Mouse (Mus musculus): ENCODE measurements around the gene Mapk12. TPM values are rescaled to one million over a fixed set of nuclear protein-coding genes. Genes with fewer than 3 reads are reported as not detected.
A peak's percentile ranks its signal among the peaks of the same experiment; 100 is the strongest.

Gene Mapk12
- polyA plus RNA-seq, 3 experiments from 2014 or later = 0.50 to 3.6 (median 2.8) TPM

GRCm38 (mm10) chr15:89090662-89091061, 49.8 kb downstream of the Mapk12 start:
- ATAC-seq = no peak

GRCm38 (mm10) chr15:89089248-89090051, 51.1 kb downstream of the Mapk12 start:
- ATAC-seq = peak; percentile 5

DNA sequence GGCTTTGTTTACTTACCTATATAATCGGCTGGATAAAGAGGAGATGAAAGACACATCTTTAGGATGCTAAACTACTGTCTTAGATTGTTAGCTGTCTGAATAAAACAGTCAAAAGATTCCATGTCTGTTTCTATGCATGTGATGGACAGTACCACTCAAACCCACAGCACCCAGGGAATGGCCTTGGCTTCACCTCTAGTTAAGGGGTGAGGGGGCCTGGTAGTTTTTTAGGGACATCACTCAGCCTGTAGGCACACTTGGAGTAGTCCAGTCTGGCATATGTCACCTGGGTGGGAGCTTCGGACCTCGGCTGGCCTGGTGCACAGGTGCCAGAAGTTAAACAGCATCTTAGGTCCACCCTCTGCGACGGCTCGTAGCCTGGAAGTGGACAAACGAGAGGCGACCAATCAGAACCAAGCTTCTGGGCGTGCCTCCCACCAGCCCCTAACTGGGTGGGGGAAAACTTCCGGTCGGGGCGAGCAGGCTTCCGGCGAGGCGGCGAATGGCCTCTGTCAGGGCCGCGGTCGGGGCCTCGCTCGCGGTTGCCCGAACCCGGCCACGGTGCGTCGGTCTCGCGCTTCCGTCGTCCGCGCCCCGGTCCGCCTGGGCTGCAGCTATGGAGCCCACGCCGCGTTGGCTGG, 51.8 kb downstream of the Mapk12 start, which contains the start of gene Selenoo:
Selenoo (plus strand) TSS at position 478 of the 641 bp plus-strand sequence.
- ATAC-seq = peak; percentile 90

DNA sequence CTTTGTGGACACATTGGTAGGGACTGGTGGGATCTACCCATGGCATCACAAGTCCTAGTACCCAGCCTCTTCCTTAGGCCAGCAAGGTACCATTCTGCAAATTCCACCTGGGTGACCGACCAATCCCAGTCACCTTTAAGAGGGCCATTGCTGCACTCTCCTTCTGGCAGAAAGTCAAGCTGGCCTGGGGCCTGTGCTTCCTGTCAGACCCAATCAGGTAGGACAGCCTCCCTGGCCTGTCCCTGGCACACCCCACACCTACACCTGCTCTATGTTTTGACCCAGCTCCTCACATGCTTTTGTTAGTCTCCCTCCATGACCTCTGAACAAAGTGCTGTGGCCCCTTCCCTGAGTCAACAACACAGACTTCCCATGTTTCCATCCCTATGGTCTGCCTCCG, 55.7 kb downstream of the Mapk12 start:
- no peak for ATAC-seq

GRCm38 (mm10) chr15:89083906-89084305, 56.6 kb downstream of the Mapk12 start:
- no peak for ATAC-seq

Other genes with a start within 250 kb of the Mapk12 start
- not detected for gene Ttll8, start 186.3 kb downstream of the Mapk12 start, polyA plus RNA-seq (2017; shearing (Covaris generic))
- under 1 TPM in 1 of 3 experiments, not detected in 2; 0.16 TPM for gene Mlc1, start 161.7 kb downstream of the Mapk12 start, polyA plus RNA-seq (2017; shearing (Covaris generic))
- gene Mov10l1, start 157.8 kb downstream of the Mapk12 start, polyA plus RNA-seq (2017; shearing (Covaris generic)) = not detected
- not detected for gene Panx2, start 81.0 kb downstream of the Mapk12 start, polyA plus RNA-seq (2017; shearing (Covaris generic))
- gene Trabd, start 65.6 kb downstream of the Mapk12 start, polyA plus RNA-seq (2017; shearing (Covaris generic)) = 10 to 100 TPM; 22.4 to 43.3 (median 23.9) TPM
- 10 to 100 TPM in 2 of 3 experiments, 1 to 10 TPM in 1; 5.8 to 13.1 (median 12.1) TPM for gene Selenoo, start 51.6 kb downstream of the Mapk12 start, polyA plus RNA-seq (2017; shearing (Covaris generic))
- gene Tubgcp6, start 17.6 kb downstream of the Mapk12 start, polyA plus RNA-seq (2017; shearing (Covaris generic)) = 10 to 100 TPM; 12.2 to 17.7 (median 17.1) TPM
- 10 to 100 TPM in 2 of 3 experiments, 1 to 10 TPM in 1; 8.6 to 29.8 (median 25.6) TPM for gene Hdac10, start 12.0 kb downstream of the Mapk12 start, polyA plus RNA-seq (2017; shearing (Covaris generic))
- 10 to 100 TPM in 2 of 3 experiments, 1 to 10 TPM in 1; 8.2 to 23.6 (median 21.4) TPM for gene Mapk11, start 8.9 kb upstream of the Mapk12 start, polyA plus RNA-seq (2017; shearing (Covaris generic))
- gene Plxnb2, start 40.1 kb upstream of the Mapk12 start, polyA plus RNA-seq (2017; shearing (Covaris generic)) = 1 to 10 TPM; 1.0 to 3.7 (median 1.7) TPM
- 10 to 100 TPM in 2 of 3 experiments, 1 to 10 TPM in 1; 3.4 to 16.7 (median 13.6) TPM for gene Dennd6b, start 55.8 kb upstream of the Mapk12 start, polyA plus RNA-seq (2017; shearing (Covaris generic))
- 10 to 100 TPM; 21.5 to 33.7 (median 30.1) TPM for gene Ppp6r2, start 70.8 kb upstream of the Mapk12 start, polyA plus RNA-seq (2017; shearing (Covaris generic))
- 100 to 1,000 TPM in 2 of 3 experiments, 10 to 100 TPM in 1; 63.2 to 112 (median 106) TPM for gene Sbf1, start 174.6 kb upstream of the Mapk12 start, polyA plus RNA-seq (2017; shearing (Covaris generic))
- not detected for gene Adm2, start 182.0 kb upstream of the Mapk12 start, polyA plus RNA-seq (2017; shearing (Covaris generic))
- gene Miox, start 193.7 kb upstream of the Mapk12 start, polyA plus RNA-seq (2017; shearing (Covaris generic)) = not detected
- 10 to 100 TPM; 24.7 to 44.0 (median 34.7) TPM for gene Lmf2, start 215.0 kb upstream of the Mapk12 start, polyA plus RNA-seq (2017; shearing (Covaris generic))
- 100 to 1,000 TPM; 145 to 237 (median 180) TPM for gene Ncaph2, start 215.0 kb upstream of the Mapk12 start, polyA plus RNA-seq (2017; shearing (Covaris generic))
- gene Sco2, start 233.1 kb upstream of the Mapk12 start, polyA plus RNA-seq (2017; shearing (Covaris generic)) = 1 to 10 TPM in 1 of 3 experiments, under 1 TPM in 1, not detected in 1; 0.82 to 3.4 TPM
- gene Tymp, start 236.3 kb upstream of the Mapk12 start, polyA plus RNA-seq (2017; shearing (Covaris generic)) = under 1 TPM in 2 of 3 experiments, not detected in 1; 0.94 to 0.99 TPM
- gene Odf3b, start 238.6 kb upstream of the Mapk12 start, polyA plus RNA-seq (2017; shearing (Covaris generic)) = 1 to 10 TPM in 2 of 3 experiments, under 1 TPM in 1; 0.41 to 2.0 (median 1.8) TPM
- under 1 TPM in 1 of 3 experiments, not detected in 2; 0.08 TPM for gene Klhdc7b, start 244.2 kb upstream of the Mapk12 start, polyA plus RNA-seq (2017; shearing (Covaris generic))